Mouse (Mus musculus): Measurements from ENCODE around the gene Fkbp11.
A peak's percentile ranks its signal among the peaks of the same experiment; 100 is the strongest.

Gene Fkbp11

DNA sequence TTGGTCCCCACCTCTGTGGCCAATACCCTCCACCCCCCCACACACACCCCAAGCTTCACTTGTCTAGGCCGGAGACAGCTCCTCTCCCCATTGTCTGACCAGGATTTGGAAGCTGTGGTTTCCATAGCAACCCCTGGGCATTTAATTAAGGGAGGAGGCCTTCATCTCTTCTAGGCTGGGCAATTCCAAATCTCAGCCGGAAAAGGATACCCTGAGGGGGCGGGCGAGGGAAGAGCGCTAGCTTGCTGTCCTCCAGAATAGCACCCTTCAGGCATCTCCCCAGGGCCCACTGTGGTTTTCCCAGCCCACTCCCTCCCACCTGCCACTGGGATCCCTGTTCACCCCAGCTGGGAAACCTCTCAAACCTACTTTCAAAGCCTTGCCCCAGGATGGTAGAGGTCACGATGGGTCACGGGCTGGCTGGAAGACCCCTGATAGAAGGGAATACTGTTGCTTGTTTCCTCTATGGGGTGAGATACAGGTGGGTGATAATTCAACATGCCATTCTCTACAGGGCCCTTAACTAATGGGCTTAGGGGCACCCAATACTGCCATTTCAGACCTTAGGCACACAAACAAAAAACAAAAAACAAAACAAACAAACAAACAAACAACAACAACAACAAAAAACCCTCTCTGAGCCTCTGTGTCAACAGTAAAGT, 36.4 kb downstream of the Fkbp11 start:
- peak; percentile 35 for DNase-seq

DNA sequence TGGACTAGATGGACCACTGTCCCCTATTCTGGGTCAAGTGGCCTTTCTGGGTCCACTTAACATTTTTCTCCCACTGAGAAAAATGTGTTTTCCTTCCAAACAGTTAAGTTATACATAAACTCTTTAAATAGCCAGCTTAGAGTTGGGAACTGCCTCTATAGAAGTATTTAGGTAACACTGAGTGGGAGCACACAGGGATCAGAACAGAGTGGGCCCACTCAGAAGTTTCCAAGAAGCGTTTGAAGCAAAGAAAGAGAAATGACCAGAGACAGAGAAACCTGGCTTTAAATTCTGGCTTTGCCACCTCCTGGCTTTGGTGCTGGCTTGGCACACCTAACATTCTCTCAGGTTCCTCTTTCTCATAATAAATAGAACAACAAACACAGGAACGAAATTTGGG, 38.3 kb downstream of the Fkbp11 start:
- no peak for DNase-seq

DNA sequence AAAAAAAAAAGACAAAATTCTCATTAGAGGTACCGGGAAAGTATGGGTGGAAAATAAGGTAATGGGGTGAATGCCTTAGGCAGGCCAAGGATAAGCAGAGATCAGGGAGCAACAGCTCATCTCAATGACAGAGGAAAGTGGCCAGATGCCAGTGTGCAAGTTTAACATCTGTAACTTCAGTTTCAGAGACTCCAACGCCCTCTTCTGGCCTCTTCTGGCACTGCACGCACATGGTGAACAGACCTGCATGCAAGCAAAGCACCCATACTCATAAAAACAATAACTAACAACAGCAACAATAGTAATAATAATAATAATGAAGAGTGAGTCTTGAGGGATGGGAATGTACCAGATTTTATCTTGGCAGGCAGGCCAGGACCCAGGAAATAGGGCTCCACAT, 42.1 kb downstream of the Fkbp11 start:
- no peak for DNase-seq

DNA sequence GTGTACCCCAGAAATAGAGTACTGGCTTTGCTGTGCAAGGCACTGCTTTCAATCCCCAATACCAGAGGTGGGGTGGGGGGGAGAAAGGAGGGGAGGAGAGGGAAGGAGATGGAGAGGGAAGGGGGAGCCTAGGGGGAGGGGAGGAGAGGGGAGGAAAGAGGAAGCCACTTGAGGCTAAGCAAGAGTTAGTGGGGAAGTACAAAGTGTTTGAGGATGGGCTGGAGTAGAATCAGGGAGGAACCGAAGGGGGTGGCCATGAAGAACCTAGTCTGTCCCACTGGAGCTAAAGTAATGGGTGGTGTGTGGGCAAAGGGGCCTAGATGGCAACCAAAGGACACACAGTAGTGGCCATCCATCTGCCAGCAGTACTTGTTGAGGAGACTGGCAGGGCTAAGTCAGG, 44.3 kb downstream of the Fkbp11 start:
- DNase-seq = no peak

DNA sequence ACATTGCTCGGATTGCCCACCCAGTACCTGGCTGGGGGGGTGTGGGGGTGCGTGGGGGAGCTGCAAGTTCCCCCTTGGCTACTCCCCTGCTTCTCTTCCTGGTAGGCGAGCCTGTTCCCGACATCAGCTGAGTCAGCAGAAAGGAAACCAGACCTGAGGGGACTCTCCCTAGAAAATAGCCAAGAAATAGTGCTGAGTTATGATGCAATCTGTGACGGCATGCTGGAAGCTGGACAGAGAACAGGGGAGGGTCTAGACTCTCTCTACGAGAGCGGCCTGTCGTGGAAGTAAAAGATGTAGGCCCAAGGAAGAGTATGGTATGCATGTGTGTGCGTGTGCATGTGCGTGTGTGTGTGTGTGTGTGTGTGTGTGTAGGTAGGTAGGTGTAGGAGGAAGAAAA, 44.8 kb downstream of the Fkbp11 start:
- no peak for DNase-seq

DNA sequence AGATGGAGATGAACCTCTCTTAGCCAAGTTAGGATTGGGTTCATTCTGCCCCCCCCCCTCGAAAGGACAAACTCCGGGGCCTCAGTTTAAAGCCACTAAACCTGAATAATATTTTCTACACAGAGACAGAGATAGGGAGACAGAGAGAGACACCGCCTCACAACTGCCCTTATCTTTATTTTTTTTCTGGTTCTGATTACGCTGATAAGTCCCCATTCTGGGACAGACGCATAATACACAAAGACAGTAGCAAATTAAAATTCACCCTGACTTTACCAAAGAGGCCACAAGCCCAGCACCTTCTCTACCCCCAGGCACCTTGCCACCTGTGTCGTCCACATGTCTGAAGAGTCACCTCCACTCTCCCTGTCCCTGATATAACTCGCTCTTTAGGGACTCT, 46.4 kb downstream of the Fkbp11 start:
- no peak for DNase-seq

DNA sequence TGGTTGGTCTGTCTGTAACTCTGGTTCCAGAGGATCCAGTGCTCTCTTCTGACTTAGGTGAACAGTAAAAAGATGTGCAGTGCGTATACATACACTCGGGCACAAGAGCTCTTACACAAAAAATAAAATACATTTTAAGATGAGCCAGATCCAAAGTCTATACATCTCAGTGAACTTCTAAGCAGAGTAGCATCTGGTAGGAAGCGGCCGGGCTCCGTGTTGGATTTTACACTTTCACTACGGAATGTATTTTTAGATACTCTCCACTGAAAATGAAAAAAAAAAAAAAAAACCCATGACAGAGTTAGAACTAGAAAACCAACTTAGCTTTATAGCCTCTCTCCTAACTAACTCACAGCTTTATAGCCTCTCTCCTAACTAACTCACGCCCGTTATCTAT, 47.3 kb downstream of the Fkbp11 start:
- DNase-seq = no peak

DNA sequence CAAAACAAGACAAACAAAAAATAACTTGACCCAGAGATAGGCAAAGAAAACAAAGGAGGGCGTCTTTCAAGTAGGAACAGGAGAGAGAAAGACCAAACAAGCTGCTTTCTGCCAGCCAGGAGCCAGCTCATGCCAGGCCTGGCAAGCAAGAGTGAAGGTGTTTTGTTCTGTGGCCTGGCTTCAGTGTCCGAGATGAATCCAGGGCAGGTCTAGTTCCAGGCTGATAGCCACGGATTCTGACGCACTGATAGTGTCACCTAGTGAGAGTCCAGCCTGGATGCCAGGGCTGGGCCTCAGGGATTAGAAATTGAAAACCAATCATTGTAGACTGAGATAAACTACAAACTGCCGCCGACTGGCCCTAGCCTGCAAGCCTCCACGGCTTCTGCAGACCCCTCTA, 50.0 kb downstream of the Fkbp11 start:
- DNase-seq = no peak

DNA sequence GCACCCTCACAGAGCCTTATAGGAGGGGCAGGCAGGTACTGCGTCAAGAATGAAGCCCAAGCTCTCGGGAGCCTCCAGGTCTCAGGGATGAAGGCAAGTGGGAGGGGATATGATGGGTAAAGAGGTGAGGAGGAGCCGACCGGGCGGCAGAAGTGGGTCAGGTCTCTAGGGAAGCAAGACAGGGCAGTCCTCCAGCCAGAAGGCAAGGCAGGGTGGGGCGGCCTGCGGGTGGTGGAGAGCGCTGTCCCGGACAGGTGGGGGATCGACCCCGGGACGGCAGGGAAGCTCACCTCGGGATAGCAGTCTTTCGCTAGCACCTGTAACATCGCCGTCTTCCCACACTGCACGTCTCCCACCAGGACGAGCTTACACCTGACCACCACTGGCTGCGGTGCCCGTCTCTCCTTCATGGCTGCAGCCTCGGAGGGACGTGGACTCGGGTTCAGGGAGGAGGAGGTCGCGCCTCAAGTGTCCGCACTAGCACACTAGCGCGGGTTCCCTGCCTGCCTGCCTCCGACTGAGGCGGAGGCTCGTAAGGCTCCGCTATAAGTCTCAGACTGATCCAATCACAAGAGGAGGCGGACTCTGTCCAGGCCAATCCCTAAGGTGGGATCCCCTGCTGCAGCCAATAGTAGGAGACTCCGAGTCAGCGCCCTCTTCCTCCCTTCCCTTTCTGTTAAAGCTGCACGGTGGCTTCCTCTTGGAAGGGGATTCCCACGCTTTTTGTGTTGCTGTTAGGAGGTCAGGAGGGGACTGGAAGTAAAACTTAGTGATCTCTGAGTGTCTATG, 50.9 kb downstream of the Fkbp11 start, which contains the start of gene Rnd1:
Gene Rnd1 (minus strand): TSS at position 522 of the 789 bp plus-strand sequence.
- peak; percentile 91 for DNase-seq

DNA sequence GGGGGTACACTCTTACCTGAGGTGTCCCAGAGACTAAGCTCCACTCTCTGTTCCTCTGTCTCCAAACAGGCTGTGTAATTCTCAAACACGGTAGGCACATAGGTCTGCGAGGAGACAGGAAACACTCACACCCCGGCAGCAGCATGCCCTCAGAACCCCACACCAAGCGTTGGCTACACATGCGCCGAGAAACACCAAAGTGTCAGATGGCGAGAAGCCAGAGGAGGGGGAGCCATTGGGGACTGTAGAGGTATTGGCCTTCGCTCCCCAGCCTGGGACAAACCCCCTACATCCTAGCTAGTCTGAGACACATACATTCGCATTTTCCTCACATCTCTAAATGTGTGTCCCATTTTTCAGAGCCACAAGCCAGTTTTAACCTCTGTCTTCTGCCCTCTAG, 51.5 kb downstream of the Fkbp11 start:
- no peak for DNase-seq

DNA sequence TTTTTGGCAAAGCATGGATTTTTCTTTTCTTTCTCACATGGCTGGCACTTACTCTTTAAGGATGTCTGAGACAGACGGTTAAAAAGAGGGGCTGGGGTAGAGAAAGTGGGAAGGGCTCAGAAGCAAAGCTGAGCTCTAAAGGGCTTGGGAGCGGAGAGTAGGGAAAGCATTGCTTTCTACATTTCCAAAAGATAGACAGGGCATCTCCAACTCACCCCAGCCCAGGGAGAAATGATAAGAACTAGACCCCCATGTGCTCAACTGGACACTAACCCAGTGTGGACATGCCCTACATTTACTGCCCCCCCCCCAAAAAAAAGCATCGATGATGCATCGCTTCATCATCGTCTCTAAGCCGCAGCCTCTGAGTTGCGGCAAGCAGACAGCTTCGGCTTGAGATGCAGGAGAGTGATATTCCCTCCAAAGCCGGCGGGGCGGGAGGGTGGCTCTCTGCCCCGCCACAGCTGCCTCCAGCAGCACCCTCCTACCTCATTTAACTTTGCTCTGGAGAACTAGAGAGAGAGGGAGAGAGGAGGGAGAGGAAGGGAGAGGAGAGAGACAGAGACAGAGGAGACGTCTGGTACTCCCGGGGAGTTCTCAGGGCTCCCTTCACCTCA, 52.3 kb downstream of the Fkbp11 start:
- no peak for DNase-seq

DNA sequence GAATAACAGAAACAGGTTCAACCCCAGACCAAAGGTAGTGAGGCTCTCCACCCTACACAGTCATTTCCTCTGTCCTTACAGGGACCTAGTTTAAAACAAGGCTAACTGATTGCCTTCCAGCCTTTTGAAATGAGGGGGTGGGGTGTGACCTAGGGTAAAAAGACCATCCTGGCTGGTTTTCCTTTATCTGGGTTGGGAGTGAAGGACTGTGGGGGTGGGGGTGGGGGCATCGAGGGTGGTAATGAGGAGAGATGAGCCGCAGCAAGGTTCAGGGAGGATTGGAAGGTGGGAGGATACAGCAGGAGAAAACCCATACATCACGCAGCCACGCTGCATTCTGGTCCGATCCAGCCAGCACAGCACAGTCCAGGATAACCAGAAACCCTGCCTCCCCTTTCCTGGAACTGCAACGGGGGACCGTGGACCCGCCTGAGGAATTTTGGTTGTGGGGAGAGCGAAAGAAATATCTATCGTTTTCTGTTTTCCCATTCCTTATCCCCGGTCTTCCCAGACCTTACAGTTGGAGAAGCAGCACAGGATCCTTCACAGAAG, 52.9 kb downstream of the Fkbp11 start:
- no peak for DNase-seq
